Mouse (Mus musculus) spleen, embryonic (tissue): ENCODE results near the gene Pramef12.
"Not testable (repeated sequence)": the region's sequence is repeated elsewhere in the genome, so short reads cannot be mapped to it uniquely, and the experiment has no call there.

Source experiments
- CTCF ChIA-PET: fragments of 350-600 bp; sonication (Branson Sonifier 250); formaldehyde crosslinking; loops from one replicate; lab custom pipeline; 2022; lab: Charles Lee

Pramef12 gene

GRCm38 (mm10) chr4:144408290-144408689 lies at the start of gene Pramef12:
Pramef12 (minus strand) TSS chr4:144408464.
- CTCF ChIA-PET, result no interaction called here

- CTCF ChIA-PET, result no interaction called here
Measured at GRCm38 (mm10) chr4:144453217-144453616, 45.0 kb upstream of the Pramef12 start, which contains the start of gene Gm9944. Gm9944 (minus strand) TSS chr4:144453317.

GRCm38 (mm10) chr4:144448546-144448945 lies 40.3 kb upstream of the Pramef12 start:
- CTCF ChIA-PET, result no interaction called here

- CTCF ChIA-PET, result no interaction called here
Measured at GRCm38 (mm10) chr4:144441582-144441981, 33.3 kb upstream of the Pramef12 start.

GRCm38 (mm10) chr4:144441095-144441494 lies 32.8 kb upstream of the Pramef12 start:
- CTCF ChIA-PET, result no interaction called here

- CTCF ChIA-PET, result no interaction called here
Measured at GRCm38 (mm10) chr4:144438672-144439071, 30.4 kb upstream of the Pramef12 start, which contains the start of gene 1700012P22Rik. 1700012P22Rik (minus strand) TSS chr4:144438772.

- CTCF ChIA-PET, result no interaction called here
Measured at GRCm38 (mm10) chr4:144433216-144433615, 25.0 kb upstream of the Pramef12 start.

- CTCF ChIA-PET, result no interaction called here
Measured at GRCm38 (mm10) chr4:144430723-144431122, 22.5 kb upstream of the Pramef12 start.

- CTCF ChIA-PET, result no interaction called here
Measured at GRCm38 (mm10) chr4:144428868-144429267, 20.6 kb upstream of the Pramef12 start.

- CTCF ChIA-PET, result no interaction called here
Measured at GRCm38 (mm10) chr4:144424590-144424989, 16.3 kb upstream of the Pramef12 start.

- CTCF ChIA-PET, result no interaction called here
Measured at GRCm38 (mm10) chr4:144420644-144421043, 12.4 kb upstream of the Pramef12 start.

GRCm38 (mm10) chr4:144406261-144406660 lies 2.0 kb downstream of the Pramef12 start:
- CTCF ChIA-PET, result no interaction called here

GRCm38 (mm10) chr4:144404456-144405086 lies 3.7 kb downstream of the Pramef12 start:
- CTCF ChIA-PET, result no interaction called here

GRCm38 (mm10) chr4:144402712-144403111 lies 5.6 kb downstream of the Pramef12 start:
- CTCF ChIA-PET, result no interaction called here

- CTCF ChIA-PET, result no interaction called here
Measured at GRCm38 (mm10) chr4:144396316-144396715, 11.9 kb downstream of the Pramef12 start.

GRCm38 (mm10) chr4:144377911-144378310 lies 30.4 kb downstream of the Pramef12 start, which contains the start of gene Pramef20:
Pramef20 (minus strand) TSS chr4:144377933.
- CTCF ChIA-PET, result interaction anchor here (0.5 kb wide), 1 partner anchor 1747 kb away, joined by 6 read pairs; no protein-coding TSS in a partner anchor

- CTCF ChIA-PET, result not testable (repeated sequence)
Measured at GRCm38 (mm10) chr4:144357642-144358041, 50.6 kb downstream of the Pramef12 start, which contains the start of gene Gm13119. Gm13119 (plus strand) TSS chr4:144357942.
